Mouse (Mus musculus): ENCODE measurements around the gene Slc22a12. TPM values are rescaled to one million over a fixed set of nuclear protein-coding genes. Genes with fewer than 3 reads are reported as not detected.

The Slc22a12 gene
- polyA plus RNA-seq (2014; fragmentation: Nextera tagmentation; extraction: Ambion mirVana), result not detected in 2 replicates

GRCm38 (mm10) chr19:6542367-6543034 lies at the start of gene Slc22a12:
TSS of gene Slc22a12 (minus strand) at chr19:6543032.
- H3K36me3 ChIP-seq (ENCODE audit: control insufficient read depth, insufficient read depth, low read length), result no peaks in the 10 kb centered on the region
- H3K4me3 ChIP-seq (ENCODE audit: low read depth, low read length), result no peak within 1 kb of the TSS
- DNase-seq (ENCODE audit: low spot score) (no peak), ATAC-seq (ENCODE audit: insufficient number of reproducible peaks, low FRiP score, low TSS enrichment, low read depth) (no peak)
- WGBS, result 86% methylated on average over 16 of the region's 16 CpGs
- H3K9ac ChIP-seq (ENCODE audit: low read length), result no peak within 1 kb of the TSS
- no peaks in the 10 kb centered on the region for H3K4me1 ChIP-seq (ENCODE audit: control insufficient read depth, insufficient read depth, low read length)
- no peak within 1 kb of the TSS for H3K4me2 ChIP-seq (ENCODE audit: low read depth, severe bottlenecking)
- no peaks in the 10 kb centered on the region for H3K27me3 ChIP-seq (ENCODE audit: control insufficient read depth, insufficient read depth, low read length)
- no peak within 1 kb of the TSS for H3K27ac ChIP-seq (replicated peaks; ENCODE audit: low read depth, low read length)
- H3K9me3 ChIP-seq (ENCODE audit: control insufficient read depth, low read length), result no peaks in the 10 kb centered on the region

DNA sequence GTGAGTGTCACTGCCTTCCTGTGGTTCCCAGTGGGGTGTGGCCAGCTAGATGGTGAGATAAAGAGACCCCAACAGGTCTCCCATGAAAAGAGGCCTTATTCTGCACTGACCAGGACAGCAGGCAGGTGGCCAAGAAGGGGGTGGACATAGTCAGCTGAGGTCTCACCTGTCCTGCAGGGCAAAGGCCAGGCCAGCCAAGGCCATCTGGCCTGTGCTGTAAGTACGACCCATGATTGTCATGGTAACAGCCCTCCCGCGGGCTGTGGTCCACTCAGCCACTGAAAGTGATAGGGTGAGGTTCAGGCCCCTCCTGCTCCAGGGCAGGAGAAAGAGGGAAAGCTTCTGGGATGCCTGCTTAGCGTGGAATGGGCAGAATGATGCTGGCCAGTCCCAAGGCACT lies 29.2 kb upstream of the Slc22a12 start:
- Histone ChIP-seq H3K4me1 (ENCODE audit: control insufficient read depth, insufficient read depth, low read length) (no peaks in the 10 kb centered on the region), H3K27ac (replicated peaks; ENCODE audit: low read depth, low read length) (no peak overlapping the region), H3K9ac (ENCODE audit: low read length) (no peak overlapping the region), H3K36me3 (ENCODE audit: control insufficient read depth, insufficient read depth, low read length) (no peaks in the 10 kb centered on the region), H3K9me3 (ENCODE audit: control insufficient read depth, low read length) (no peaks in the 10 kb centered on the region), H3K27me3 (ENCODE audit: control insufficient read depth, insufficient read depth, low read length) (no peaks in the 10 kb centered on the region), H3K4me3 (ENCODE audit: low read depth, low read length) (no peak overlapping the region), H3K4me2 (ENCODE audit: low read depth, severe bottlenecking) (no peak overlapping the region)
- DNase-seq (ENCODE audit: low spot score) (no peak), ATAC-seq (ENCODE audit: insufficient number of reproducible peaks, low FRiP score, low TSS enrichment, low read depth) (no peak)
- WGBS, result 28% methylated on average over 4 of the region's 4 CpGs

DNA sequence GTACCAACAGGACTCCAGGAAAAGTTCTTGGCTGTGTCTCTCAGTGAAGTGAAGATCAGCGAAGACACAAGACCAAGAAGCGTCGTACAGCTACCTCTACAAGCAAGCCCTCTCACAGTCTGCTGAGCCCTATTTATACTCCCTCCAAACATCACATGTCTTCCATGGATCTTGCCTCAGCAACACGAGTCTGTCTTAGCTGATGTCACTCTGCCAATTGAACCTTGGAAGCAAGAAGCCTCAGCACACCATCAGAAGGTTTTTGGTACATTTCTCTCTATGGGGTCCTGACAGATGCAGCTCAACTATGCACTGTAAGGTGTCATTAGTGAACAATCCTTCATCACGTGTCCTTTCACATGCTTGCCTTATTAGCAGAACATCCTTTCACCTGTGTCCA lies 28.6 kb upstream of the Slc22a12 start:
- no peak overlapping the region for H3K4me3 ChIP-seq (ENCODE audit: low read depth, low read length)
- no peaks in the 10 kb centered on the region for H3K9me3 ChIP-seq (ENCODE audit: control insufficient read depth, low read length)
- no peaks in the 10 kb centered on the region for H3K4me1 ChIP-seq (ENCODE audit: control insufficient read depth, insufficient read depth, low read length)
- no peak for ATAC-seq (ENCODE audit: insufficient number of reproducible peaks, low FRiP score, low TSS enrichment, low read depth)
- no peaks in the 10 kb centered on the region for H3K36me3 ChIP-seq (ENCODE audit: control insufficient read depth, insufficient read depth, low read length)
- no peaks in the 10 kb centered on the region for H3K27me3 ChIP-seq (ENCODE audit: control insufficient read depth, insufficient read depth, low read length)
- no peak for DNase-seq (ENCODE audit: low spot score)
- no peak overlapping the region for H3K4me2 ChIP-seq (ENCODE audit: low read depth, severe bottlenecking)
- no peak overlapping the region for H3K27ac ChIP-seq (replicated peaks; ENCODE audit: low read depth, low read length)
- H3K9ac ChIP-seq (ENCODE audit: low read length), result no peak overlapping the region
- WGBS, result 83% methylated on average over 5 of the region's 5 CpGs

DNA sequence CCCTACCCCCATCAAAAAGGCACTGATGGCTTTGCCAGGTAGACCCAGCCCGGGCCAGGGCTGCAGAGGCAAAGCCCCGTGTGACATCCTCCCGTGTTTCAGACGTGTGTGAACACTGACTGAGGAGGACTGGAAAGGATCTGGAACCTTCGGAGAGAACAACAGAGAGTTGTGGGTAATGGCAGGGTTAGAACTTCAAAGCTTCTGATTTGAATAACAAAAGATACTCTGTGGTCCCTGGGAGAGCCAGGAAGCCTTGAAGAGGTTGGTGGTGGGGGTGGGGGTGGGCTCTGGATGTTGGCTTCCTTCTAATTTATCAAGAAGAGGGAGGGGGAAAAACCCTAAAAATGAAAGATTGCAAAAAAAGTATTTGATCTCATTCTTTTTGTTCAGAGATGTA lies 26.7 kb upstream of the Slc22a12 start:
- ATAC-seq (ENCODE audit: insufficient number of reproducible peaks, low FRiP score, low TSS enrichment, low read depth) (no peak), DNase-seq (ENCODE audit: low spot score) (no peak)
- no peak overlapping the region for H3K4me2 ChIP-seq (ENCODE audit: low read depth, severe bottlenecking)
- 39% methylated on average over 5 of the region's 5 CpGs for WGBS
- no peaks in the 10 kb centered on the region for H3K36me3 ChIP-seq (ENCODE audit: control insufficient read depth, insufficient read depth, low read length)
- no peaks in the 10 kb centered on the region for H3K27me3 ChIP-seq (ENCODE audit: control insufficient read depth, insufficient read depth, low read length)
- no peaks in the 10 kb centered on the region for H3K9me3 ChIP-seq (ENCODE audit: control insufficient read depth, low read length)
- H3K4me1 ChIP-seq (ENCODE audit: control insufficient read depth, insufficient read depth, low read length), result no peaks in the 10 kb centered on the region
- no peak overlapping the region for H3K4me3 ChIP-seq (ENCODE audit: low read depth, low read length)
- H3K9ac ChIP-seq (ENCODE audit: low read length), result no peak overlapping the region
- no peak overlapping the region for H3K27ac ChIP-seq (replicated peaks; ENCODE audit: low read depth, low read length)

GRCm38 (mm10) chr19:6569021-6569420 lies 26.2 kb upstream of the Slc22a12 start:
- H3K9ac ChIP-seq (ENCODE audit: low read length), result no peak overlapping the region
- no peak overlapping the region for H3K4me3 ChIP-seq (ENCODE audit: low read depth, low read length)
- H3K4me2 ChIP-seq (ENCODE audit: low read depth, severe bottlenecking), result no peak overlapping the region
- ATAC-seq (ENCODE audit: insufficient number of reproducible peaks, low FRiP score, low TSS enrichment, low read depth) (no peak), DNase-seq (ENCODE audit: low spot score) (no peak)
- no peaks in the 10 kb centered on the region for H3K9me3 ChIP-seq (ENCODE audit: control insufficient read depth, low read length)
- no peaks in the 10 kb centered on the region for H3K27me3 ChIP-seq (ENCODE audit: control insufficient read depth, insufficient read depth, low read length)
- H3K36me3 ChIP-seq (ENCODE audit: control insufficient read depth, insufficient read depth, low read length), result no peaks in the 10 kb centered on the region
- H3K4me1 ChIP-seq (ENCODE audit: control insufficient read depth, insufficient read depth, low read length), result no peaks in the 10 kb centered on the region
- no peak overlapping the region for H3K27ac ChIP-seq (replicated peaks; ENCODE audit: low read depth, low read length)
- WGBS, result 70% methylated on average over 5 of the region's 5 CpGs

DNA sequence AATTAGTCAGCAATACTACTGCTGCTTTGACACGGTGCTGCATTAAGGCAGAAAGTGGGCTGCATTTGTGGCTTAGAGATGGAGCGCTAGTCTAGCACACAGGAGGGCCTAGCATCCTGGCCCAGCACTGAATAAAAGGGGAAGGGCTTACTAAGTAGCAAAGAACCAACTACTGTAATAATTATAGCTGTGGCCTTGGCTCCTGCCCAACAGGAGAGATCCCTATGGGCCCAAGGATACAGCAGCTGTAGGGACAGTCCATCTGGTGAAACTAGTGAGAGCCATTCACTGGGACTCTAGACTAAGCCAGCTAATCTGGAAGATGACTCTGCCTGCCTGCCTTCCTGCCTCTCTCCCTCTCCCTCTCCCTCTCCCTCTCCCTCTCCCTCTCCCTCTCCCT lies 23.6 kb upstream of the Slc22a12 start:
- no peak overlapping the region for H3K9ac ChIP-seq (ENCODE audit: low read length)
- no peak for DNase-seq (ENCODE audit: low spot score)
- H3K4me3 ChIP-seq (ENCODE audit: low read depth, low read length), result no peak overlapping the region
- no peaks in the 10 kb centered on the region for H3K4me1 ChIP-seq (ENCODE audit: control insufficient read depth, insufficient read depth, low read length)
- no peaks in the 10 kb centered on the region for H3K27me3 ChIP-seq (ENCODE audit: control insufficient read depth, insufficient read depth, low read length)
- WGBS, result 93% methylated on average over 2 of the region's 2 CpGs
- no peaks in the 10 kb centered on the region for H3K9me3 ChIP-seq (ENCODE audit: control insufficient read depth, low read length)
- H3K4me2 ChIP-seq (ENCODE audit: low read depth, severe bottlenecking), result no peak overlapping the region
- H3K36me3 ChIP-seq (ENCODE audit: control insufficient read depth, insufficient read depth, low read length), result no peaks in the 10 kb centered on the region
- no peak overlapping the region for H3K27ac ChIP-seq (replicated peaks; ENCODE audit: low read depth, low read length)
- no peak for ATAC-seq (ENCODE audit: insufficient number of reproducible peaks, low FRiP score, low TSS enrichment, low read depth)

- DNase-seq (ENCODE audit: low spot score) (no peak), ATAC-seq (ENCODE audit: insufficient number of reproducible peaks, low FRiP score, low TSS enrichment, low read depth) (no peak)
- Histone ChIP-seq H3K27ac (replicated peaks; ENCODE audit: low read depth, low read length) (no peak overlapping the region), H3K4me2 (ENCODE audit: low read depth, severe bottlenecking) (no peak overlapping the region), H3K9ac (ENCODE audit: low read length) (no peak overlapping the region), H3K4me3 (ENCODE audit: low read depth, low read length) (no peak overlapping the region), H3K9me3 (ENCODE audit: control insufficient read depth, low read length) (no peaks in the 10 kb centered on the region), H3K27me3 (ENCODE audit: control insufficient read depth, insufficient read depth, low read length) (no peaks in the 10 kb centered on the region), H3K36me3 (ENCODE audit: control insufficient read depth, insufficient read depth, low read length) (no peaks in the 10 kb centered on the region), H3K4me1 (ENCODE audit: control insufficient read depth, insufficient read depth, low read length) (no peaks in the 10 kb centered on the region)
- 87% methylated on average over 6 of the region's 6 CpGs for WGBS
Measured at GRCm38 (mm10) chr19:6565136-6565535, 22.3 kb upstream of the Slc22a12 start.

DNA sequence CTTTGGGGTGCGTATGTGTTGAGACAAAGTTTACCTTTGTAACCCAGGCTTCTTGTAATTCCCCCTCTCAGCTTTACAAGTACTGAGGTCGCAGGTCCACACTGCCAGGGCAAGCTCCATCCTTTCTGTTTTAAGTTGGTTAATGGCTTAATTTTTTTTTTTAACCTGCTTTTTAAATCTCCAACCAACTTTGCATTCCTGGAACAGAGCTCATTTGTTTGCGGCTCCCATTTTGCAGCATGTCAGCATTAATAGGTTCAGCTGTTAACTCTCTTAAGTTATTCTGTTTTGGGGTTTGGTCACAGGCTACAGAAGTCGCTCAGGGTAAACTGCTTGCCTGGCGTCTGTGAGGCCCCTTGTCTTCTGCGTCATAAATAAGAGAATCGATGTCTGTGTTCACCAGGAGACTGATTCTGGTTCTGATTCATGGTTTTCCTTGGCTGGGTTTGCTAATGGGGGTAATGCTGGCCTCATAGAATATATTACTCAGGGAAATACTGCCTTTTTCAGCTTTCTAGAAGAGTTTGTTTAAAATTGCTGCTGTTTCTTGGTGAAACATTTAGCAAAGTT lies 17.5 kb upstream of the Slc22a12 start:
- Histone ChIP-seq H3K36me3 (ENCODE audit: control insufficient read depth, insufficient read depth, low read length) (no peaks in the 10 kb centered on the region), H3K27ac (replicated peaks; ENCODE audit: low read depth, low read length) (no peak overlapping the region), H3K4me2 (ENCODE audit: low read depth, severe bottlenecking) (no peak overlapping the region; the same call in 1 of the 2 replicates), H3K4me1 (ENCODE audit: control insufficient read depth, insufficient read depth, low read length) (no peaks in the 10 kb centered on the region), H3K9ac (ENCODE audit: low read length) (no peak overlapping the region), H3K9me3 (ENCODE audit: control insufficient read depth, low read length) (no peaks in the 10 kb centered on the region), H3K4me3 (ENCODE audit: low read depth, low read length) (no peak overlapping the region), H3K27me3 (ENCODE audit: control insufficient read depth, insufficient read depth, low read length) (no peaks in the 10 kb centered on the region)
- DNase-seq (ENCODE audit: low spot score) (no peak), ATAC-seq (ENCODE audit: insufficient number of reproducible peaks, low FRiP score, low TSS enrichment, low read depth) (no peak)
- WGBS, result 58% methylated on average over 7 of the region's 7 CpGs

DNA sequence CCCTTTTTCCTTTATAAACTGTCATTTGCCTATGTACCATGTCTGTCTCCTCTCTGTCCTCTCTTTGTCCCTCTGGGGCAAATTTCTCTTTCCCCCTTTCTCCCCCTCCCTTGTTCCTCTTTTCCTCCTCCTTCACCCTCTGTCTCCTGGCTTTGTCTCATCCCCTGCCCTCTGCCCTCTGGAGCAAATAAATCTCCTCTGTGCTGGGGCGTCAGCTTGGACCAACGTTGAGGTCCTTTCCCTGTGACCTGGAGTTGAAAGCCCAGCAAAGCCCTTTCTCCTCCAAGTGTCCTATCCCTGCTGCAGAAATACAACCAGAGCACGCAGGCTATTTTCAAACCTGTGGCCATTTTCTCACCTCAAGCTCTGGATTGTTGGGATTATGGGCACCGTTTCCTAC lies 16.7 kb upstream of the Slc22a12 start:
- ATAC-seq (ENCODE audit: insufficient number of reproducible peaks, low FRiP score, low TSS enrichment, low read depth) (no peak), DNase-seq (ENCODE audit: low spot score) (no peak)
- Histone ChIP-seq H3K9ac (ENCODE audit: low read length) (no peak overlapping the region), H3K27ac (replicated peaks; ENCODE audit: low read depth, low read length) (no peak overlapping the region), H3K4me3 (ENCODE audit: low read depth, low read length) (no peak overlapping the region), H3K36me3 (ENCODE audit: control insufficient read depth, insufficient read depth, low read length) (no peaks in the 10 kb centered on the region), H3K4me1 (ENCODE audit: control insufficient read depth, insufficient read depth, low read length) (no peaks in the 10 kb centered on the region), H3K4me2 (ENCODE audit: low read depth, severe bottlenecking) (no peak overlapping the region), H3K9me3 (ENCODE audit: control insufficient read depth, low read length) (no peaks in the 10 kb centered on the region), H3K27me3 (ENCODE audit: control insufficient read depth, insufficient read depth, low read length) (no peaks in the 10 kb centered on the region)
- 42% methylated on average over 4 of the region's 4 CpGs for WGBS

Measured in limb, embryonic 11.5 days (tissue).